Mouse (Mus musculus) CD4-positive, CD25-positive, alpha-beta regulatory T cell, adult 2 months (primary cell): ENCODE results near the gene Hist1h2bj.

Experiments used
- DNase-seq: peaks from one replicate; pipeline ENCODE4 v3.0.0-alpha.2; 2012; ENCODE audit warnings: low read depth, low spot score

Gene Hist1h2bj

DNA sequence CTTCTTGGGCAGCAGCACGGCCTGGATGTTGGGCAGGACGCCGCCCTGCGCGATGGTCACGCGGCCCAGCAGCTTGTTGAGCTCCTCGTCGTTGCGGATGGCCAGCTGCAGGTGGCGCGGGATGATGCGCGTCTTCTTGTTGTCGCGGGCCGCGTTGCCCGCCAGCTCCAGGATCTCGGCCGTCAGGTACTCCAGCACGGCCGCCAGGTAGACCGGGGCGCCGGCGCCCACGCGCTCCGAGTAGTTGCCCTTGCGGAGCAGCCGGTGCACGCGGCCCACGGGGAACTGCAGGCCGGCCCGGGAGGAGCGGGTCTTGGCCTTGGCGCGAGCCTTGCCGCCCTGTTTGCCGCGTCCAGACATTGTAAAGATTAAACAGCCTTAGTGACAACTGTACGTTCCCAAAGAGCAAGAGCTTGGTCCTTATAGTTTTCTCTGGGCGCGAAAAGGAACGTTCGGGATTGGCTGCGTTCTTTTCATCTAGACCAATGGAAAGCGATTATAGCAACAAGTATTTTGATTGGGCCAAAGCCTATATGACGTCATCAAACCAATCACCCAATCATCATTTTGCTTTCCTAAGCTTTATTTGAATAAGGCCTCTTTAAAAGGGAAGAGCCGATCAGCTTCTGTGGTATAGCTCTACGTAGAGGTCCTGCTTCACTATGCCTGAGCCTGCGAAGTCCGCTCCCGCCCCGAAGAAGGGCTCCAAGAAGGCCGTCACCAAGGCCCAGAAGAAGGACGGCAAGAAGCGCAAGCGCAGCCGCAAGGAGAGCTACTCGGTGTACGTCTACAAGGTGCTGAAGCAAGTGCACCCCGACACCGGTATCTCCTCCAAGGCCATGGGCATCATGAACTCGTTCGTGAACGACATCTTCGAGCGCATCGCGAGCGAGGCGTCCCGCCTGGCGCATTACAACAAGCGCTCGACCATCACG lies at the start of gene Hist1h2bj, which contains the start of gene Hist1h2ag:
TSS of gene Hist1h2bj (plus strand) at position 647 of the 935 bp plus-strand sequence.
TSS of gene Hist1h2ag (minus strand) at position 377 of the 935 bp plus-strand sequence.
- DNase-seq: peak; percentile 94

DNA sequence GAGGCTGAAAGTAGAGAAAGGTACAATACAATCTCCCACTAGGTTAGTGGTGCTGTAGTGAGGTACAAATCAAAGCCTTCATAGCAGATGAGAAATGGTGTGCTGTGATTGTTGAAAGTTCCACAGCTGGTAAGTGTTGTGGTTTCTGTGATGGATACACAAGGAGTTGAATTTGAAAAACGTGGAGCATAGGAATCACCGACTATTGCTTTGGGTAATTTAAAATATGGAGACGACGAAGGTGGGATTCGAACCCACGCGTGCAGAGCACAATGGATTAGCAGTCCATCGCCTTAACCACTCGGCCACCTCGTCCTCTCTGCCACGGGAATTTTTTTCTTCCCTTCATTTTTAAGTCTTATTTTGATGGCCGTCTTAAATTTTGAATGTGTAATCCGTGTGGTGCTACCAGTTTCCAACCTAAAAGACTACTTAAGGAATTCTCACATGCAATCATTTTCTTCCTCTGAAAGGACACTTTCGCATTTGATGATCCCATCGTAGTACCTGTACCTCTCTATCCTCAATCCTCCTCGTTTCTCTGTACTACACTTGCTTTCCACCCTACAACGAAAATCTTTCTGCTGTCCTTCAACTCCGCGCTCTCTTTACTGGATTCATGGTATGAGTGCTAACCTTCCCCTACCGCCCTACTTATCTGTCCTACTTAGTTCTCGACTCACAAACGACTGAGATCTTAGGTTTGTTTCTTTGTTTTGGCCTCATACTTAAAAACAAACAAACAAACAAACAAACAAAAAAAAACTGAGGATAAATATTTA lies 48.9 kb upstream of the Hist1h2bj start:
- peak; percentile 35 for DNase-seq

- DNase-seq: no peak
Observed at GRCm38 (mm10) chr13:21994896-21995295, 48.1 kb upstream of the Hist1h2bj start.

DNA sequence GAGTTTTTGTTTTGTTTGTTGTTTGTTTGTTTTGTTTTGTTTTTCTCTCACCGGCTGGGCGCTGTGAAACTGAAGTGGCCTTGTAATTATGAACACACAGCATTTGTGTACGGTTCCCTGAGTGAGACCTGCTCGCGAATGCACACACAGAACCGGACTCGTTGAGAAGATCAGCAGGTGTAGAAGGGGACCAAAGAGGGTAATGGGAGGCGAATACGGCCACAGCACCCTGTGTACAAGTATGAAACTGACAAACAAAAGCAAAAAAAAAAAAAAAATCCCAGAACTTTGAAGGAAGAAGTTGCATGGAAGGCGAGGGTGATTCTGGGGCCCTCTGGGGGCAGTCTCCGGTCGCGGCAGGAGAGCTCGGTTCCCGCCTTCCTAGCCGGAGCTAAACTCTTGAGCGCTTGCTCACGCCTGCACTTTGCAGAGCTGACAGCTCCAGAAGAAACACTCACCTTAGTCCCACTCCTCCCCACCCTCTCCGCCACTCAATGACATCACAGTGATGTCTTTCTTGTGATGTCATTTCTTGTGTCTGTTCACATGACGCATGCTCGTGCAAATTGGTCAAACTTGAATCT lies 47.6 kb upstream of the Hist1h2bj start:
- peak; percentile 59 for DNase-seq

DNA sequence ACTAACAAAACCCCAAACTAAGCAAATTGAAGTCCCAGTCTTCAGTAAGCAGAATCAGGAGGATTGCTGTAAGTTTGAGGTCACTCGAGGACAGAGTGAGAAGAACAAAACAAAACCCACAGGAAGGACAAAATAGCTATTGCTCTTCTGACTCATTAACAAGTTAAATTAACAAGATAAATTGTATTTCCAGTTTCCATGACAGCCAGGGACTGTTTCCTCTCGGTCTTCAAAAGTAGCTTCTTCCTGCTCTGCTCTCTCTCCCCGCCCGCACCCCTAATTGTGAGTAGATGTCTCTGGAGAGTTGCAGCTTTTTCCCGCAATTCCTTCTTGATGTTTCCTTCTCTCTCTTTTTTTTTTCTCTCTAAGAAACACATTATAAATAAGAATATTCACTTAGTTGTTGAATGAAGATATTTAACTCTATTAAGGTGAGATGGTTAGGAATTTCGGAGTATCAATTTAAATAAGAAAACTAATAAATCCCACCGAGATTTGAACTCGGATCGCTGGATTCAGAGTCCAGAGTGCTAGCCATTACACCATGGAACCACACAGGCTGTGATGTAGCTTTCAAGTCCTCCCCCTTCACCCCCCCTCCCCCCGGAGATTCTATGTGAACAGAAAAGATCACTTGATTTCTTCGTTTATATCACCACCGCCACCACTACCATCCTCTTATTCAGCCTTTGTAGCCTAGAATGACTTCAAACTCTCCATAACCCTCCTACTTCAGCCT lies 46.7 kb upstream of the Hist1h2bj start:
- DNase-seq: peak; percentile 57

DNA sequence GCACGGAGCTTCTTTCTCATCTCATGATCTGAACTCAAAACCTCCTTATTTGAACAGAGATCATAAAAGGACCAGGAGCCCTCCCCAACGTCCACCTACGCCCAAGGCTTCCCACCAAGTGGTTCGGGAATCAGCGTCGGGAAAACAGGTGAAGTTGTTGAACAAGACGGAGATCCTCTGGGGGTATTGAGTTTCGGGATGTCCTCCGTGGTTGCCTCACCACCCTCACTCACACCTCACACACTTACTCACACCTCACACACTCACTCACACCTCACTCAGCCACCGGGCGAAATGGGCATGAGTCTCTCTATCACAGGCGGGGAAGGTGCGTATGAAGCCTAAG lies 46.2 kb upstream of the Hist1h2bj start:
- no peak for DNase-seq

GRCm38 (mm10) chr13:21997201-21997820 lies 45.7 kb upstream of the Hist1h2bj start:
- no peak for DNase-seq

GRCm38 (mm10) chr13:21997821-21998220 lies 45.2 kb upstream of the Hist1h2bj start:
- no peak for DNase-seq

GRCm38 (mm10) chr13:21998412-21998811 lies 44.6 kb upstream of the Hist1h2bj start:
- no peak for DNase-seq

DNA sequence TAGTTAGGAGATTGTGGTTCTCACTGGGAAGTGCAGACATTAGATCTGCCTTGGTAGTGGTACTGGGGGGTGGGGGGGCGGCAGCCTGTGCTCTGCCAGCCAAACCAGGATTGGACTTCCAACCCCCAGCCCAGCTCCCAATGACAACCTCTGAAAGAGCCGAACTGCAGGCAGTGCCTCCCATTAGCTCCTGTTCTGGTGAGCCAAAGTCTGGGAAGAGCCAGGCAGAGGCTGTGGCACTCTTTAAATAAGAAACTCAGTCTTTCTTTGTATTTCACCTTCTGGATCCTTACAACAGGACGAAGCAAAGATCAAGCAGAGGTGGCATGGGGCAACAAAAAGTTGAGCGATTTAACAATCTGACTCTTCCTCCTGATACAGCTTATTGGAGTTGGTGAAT lies 43.9 kb upstream of the Hist1h2bj start:
- DNase-seq: no peak

- no peak for DNase-seq
Observed at GRCm38 (mm10) chr13:22001346-22001745, 41.7 kb upstream of the Hist1h2bj start.

DNA sequence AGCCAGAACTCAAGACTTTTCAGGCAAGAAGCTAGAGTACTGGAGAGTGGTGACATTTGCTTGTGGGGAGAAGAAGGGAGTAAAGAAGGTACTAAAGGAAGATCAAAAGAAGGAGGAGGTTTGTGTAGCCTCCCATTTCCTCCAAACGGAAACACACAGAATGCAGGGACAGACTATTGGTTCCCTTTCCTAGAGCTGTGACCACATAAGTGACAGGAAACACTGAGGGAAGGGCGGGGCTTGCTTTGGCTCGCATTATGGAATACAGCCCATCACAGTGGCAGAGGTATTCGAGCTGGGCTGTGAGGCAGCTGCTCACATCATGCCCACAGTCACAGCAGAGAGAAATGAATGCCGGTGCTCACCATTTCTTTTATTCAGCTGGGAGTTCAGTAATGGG lies 41.2 kb upstream of the Hist1h2bj start:
- DNase-seq: peak; percentile 49

GRCm38 (mm10) chr13:22005605-22006333 lies 37.2 kb upstream of the Hist1h2bj start:
- peak; percentile 74 for DNase-seq

GRCm38 (mm10) chr13:22006334-22007120 lies 36.5 kb upstream of the Hist1h2bj start:
- DNase-seq: peak; percentile 82

DNA sequence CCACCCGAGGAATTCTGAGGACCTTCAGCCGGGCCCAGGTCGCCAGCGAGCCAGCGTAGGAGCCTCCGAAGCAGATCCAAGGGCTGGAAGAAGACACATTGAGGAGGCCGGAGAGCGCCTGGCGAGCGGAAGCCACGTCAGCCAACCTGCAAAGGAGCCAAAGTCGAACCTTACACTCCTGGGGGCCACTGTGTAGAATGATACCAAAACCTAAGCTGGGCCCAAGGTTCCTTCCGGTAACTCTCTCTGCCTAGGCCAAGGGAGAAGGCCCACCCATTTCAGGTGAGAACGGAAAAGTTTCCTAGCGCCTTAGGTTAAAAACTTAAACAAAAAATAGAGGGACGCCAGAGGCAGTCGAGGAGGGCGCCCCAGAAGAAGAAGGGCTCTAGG lies 35.9 kb upstream of the Hist1h2bj start:
- DNase-seq: no peak

DNA sequence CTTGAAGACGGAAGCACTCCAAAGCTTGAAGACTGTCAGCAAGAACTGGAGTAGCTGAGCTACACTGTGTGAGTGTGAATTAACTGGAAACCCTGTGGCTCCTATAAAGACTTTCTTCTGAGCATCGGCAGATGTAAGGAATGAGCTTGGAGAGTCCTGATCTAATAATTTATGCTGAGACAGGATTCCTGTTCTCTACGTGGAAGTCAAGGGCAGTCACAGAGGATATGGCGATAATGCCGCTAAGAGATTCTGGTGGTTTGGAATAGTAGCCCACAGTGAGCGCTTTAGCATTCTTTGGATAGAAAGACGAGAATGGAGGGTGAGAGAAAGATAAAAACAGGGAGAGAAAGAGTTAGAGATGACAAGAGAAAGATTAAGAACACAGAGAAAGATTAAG lies 35.1 kb upstream of the Hist1h2bj start:
- no peak for DNase-seq

GRCm38 (mm10) chr13:22008707-22009106 lies 34.3 kb upstream of the Hist1h2bj start:
- no peak for DNase-seq

GRCm38 (mm10) chr13:22009642-22010041 lies 33.4 kb upstream of the Hist1h2bj start, which contains the start of gene Prss16:
Prss16 (minus strand) TSS chr13:22009742.
- DNase-seq: no peak

DNA sequence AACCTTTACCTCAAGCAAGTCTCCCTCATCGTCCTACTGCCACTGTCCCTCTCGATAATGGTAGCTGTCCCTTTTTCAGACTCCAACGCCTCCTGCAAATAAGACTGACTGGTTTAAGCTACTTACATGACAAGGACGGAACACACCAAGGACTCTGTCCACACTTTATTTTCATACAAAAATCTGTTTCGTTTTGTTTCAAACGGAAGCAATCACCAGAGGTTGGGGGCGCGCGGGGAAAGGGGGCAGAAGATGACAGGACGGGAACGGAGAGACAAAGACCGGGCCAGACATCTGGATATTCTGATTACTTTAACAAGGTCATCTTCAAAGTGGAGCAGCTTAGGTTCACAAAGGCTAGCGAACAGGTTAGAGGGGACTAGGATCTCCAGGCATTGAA lies 29.3 kb upstream of the Hist1h2bj start:
- no peak for DNase-seq
